Mouse (Mus musculus) liver, adult 2 months (tissue): ENCODE data around the gene Cdkn1b.

ENCODE experiments used
- CTCF ChIP-seq: fragments of 200-500 bp; IDR thresholded peaks from 2 replicates; pipeline ENCODE4 v1.5.1; 2011; ENCODE audit warnings: low read depth, low read length, control low read depth
- POLR2A ChIP-seq: fragments of 200-500 bp; IDR thresholded peaks from 2 replicates; pipeline ENCODE4 v1.6.1; 2011; ENCODE audit warnings: low read length, control low read depth; ENCODE audit not compliant: insufficient read depth; ENCODE audit errors: extremely low read depth

- TF ChIP-seq POLR2A (no peak), CTCF (no peak)
Measured at GRCm38 (mm10) chr6:134887711-134888449, 32.3 kb upstream of the Cdkn1b start.
